Mouse (Mus musculus) heart, postnatal 0 days (tissue): Measurements from ENCODE around the gene Arid1b.

Experiments
- CTCF ChIP-seq: IDR thresholded peaks from 2 replicates; pipeline ENCODE4 v1.5.1; 2016; ENCODE audit warnings: antibody characterized with exemption, control low read depth, low read depth
- EP300 ChIP-seq: IDR thresholded peaks from 2 replicates; pipeline ENCODE4 v1.6.1; 2016; ENCODE audit warnings: antibody characterized with exemption, low read depth

DNA sequence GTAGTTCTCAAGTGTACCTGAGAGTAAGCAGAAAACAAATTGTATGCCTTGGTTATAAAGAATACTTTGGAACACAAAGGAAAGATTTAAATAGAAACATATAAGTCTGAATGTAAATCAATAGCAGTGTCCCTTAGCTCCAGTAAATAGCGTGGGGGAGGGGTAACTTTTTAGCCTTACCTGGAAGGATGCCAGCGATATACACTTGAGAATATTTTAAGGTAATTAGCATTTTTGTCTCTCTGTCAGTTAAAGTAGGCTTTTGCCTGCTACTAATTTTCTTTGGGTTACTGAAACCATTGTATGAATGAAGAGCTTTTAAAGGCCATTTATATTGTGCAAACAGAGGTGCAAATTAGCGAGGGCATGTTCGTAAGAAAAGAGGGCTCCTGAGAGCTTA lies 39.7 kb upstream of the Arid1b start:
- no peak for TF ChIP-seq CTCF
- TF ChIP-seq EP300, result no peak
